Mouse (Mus musculus) cerebral cortex, adult 2 months (tissue): Measurements from ENCODE around the gene Tmem182.

Source experiments
- WGBS: fragments of 180-500 bp; shearing (Covaris S2); methylation state at CpG from one replicate; pipeline ENCODE4 v1.1.7; 2018; 5-methylcytosine and 5-hydroxymethylcytosine counted together

Gene Tmem182

GRCm38 (mm10) chr1:40799121-40799520, 6.3 kb upstream of the Tmem182 start:
- 81% methylated on average over 8 of the region's 8 CpGs for WGBS

- 91% methylated on average over 5 of the region's 5 CpGs for WGBS
Measured at GRCm38 (mm10) chr1:40800908-40801307, 4.5 kb upstream of the Tmem182 start.

- WGBS, result 25% methylated on average over 3 of the region's 3 CpGs
Measured at GRCm38 (mm10) chr1:40802759-40803158, 2.6 kb upstream of the Tmem182 start.

GRCm38 (mm10) chr1:40804118-40804517, 1.3 kb upstream of the Tmem182 start:
- WGBS, result 84% methylated on average over 12 of the region's 12 CpGs

GRCm38 (mm10) chr1:40805891-40806290, 490 bp downstream of the Tmem182 start:
- WGBS, result 87% methylated on average over 11 of the region's 11 CpGs

- WGBS, result 94% methylated on average over 3 of the region's 3 CpGs
Measured at GRCm38 (mm10) chr1:40808643-40809042, 3.2 kb downstream of the Tmem182 start.

GRCm38 (mm10) chr1:40815071-40815845, 9.9 kb downstream of the Tmem182 start:
- 67% methylated on average over 16 of the region's 16 CpGs for WGBS

GRCm38 (mm10) chr1:40824517-40824916, 19.1 kb downstream of the Tmem182 start:
- WGBS, result 79% methylated on average over 4 of the region's 4 CpGs

GRCm38 (mm10) chr1:40824936-40825335, 19.5 kb downstream of the Tmem182 start:
- 77% methylated on average over 8 of the region's 8 CpGs for WGBS

GRCm38 (mm10) chr1:40825826-40826225, 20.4 kb downstream of the Tmem182 start:
- WGBS, result 51% methylated on average over 7 of the region's 7 CpGs

- WGBS, result 84% methylated on average over 10 of the region's 10 CpGs
Measured at GRCm38 (mm10) chr1:40829213-40829914, 24.0 kb downstream of the Tmem182 start.

GRCm38 (mm10) chr1:40830712-40831507, 25.5 kb downstream of the Tmem182 start:
- 88% methylated on average over 4 of the region's 4 CpGs for WGBS

- WGBS, result 68% methylated on average over 4 of the region's 4 CpGs
Measured at GRCm38 (mm10) chr1:40835468-40835867, 30.1 kb downstream of the Tmem182 start.

GRCm38 (mm10) chr1:40840605-40841004, 35.2 kb downstream of the Tmem182 start:
- 82% methylated on average over 8 of the region's 8 CpGs for WGBS

- WGBS, result 82% methylated on average over 5 of the region's 5 CpGs
Measured at GRCm38 (mm10) chr1:40841032-40841761, 35.8 kb downstream of the Tmem182 start.

GRCm38 (mm10) chr1:40847196-40847938, 42.0 kb downstream of the Tmem182 start:
- WGBS, result 41% methylated on average over 2 of the region's 2 CpGs

- 72% methylated on average over 1 of the region's 1 CpGs for WGBS
Measured at GRCm38 (mm10) chr1:40855268-40855667, 49.9 kb downstream of the Tmem182 start.

- WGBS, result 57% methylated on average over 4 of the region's 4 CpGs
Measured at GRCm38 (mm10) chr1:40856846-40857636, 51.6 kb downstream of the Tmem182 start.

- 69% methylated on average over 6 of the region's 6 CpGs for WGBS
Measured at GRCm38 (mm10) chr1:40865043-40865442, 59.6 kb downstream of the Tmem182 start.

GRCm38 (mm10) chr1:40867106-40867505, 61.7 kb downstream of the Tmem182 start:
- WGBS, result 91% methylated on average over 3 of the region's 3 CpGs
